In the genomic region with DNA sequence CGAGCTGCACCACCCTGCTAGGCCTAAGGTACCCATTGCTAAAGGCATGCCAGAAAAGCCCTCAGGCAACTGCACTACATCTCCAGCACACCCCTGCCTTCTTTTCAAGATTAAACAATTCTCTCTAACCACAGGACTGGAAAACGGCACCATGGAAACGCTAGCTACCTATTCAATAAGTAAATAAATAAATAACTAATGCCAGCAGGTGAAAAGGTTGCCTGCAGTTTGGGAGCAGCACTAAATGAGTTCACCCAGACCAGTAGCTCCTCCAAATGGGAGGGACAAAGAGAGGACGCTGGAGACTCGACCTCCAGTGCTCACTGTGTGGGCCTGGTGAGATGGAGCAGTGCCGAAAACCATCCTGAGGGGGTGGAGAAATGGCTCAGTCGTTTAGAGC, we compare ENCODE assay signal across 16 mouse cellular contexts. TPM values are rescaled to one million over a fixed set of nuclear protein-coding genes. Genes with fewer than 3 reads are reported as not detected.
"Had no signal": no experiment of that assay in that cellular context is flagged by ENCODE, and none has a peak within 500 bp of the region (broad histone marks: within the 10 kb centered on the region; RNA-seq: fewer than 3 reads in every experiment).

No protein-coding gene starts in this region.

- DNase-seq: lung, adult 2 months; right cerebral cortex, postnatal 14 days; thymus, adult 2 months; thymus, postnatal 25 days; thymus, postnatal 4 days had no signal

- H3K4me2 ChIP-seq: lung, embryonic 15.5 days; midbrain, embryonic 11.5 days; midbrain, embryonic 13.5 days; neural tube, embryonic 12.5 days; stomach, embryonic 15.5 days had no signal

- H3K36me3 ChIP-seq: midbrain, embryonic 13.5 days; neural tube, embryonic 12.5 days; stomach, embryonic 15.5 days had no signal

- H3K27ac ChIP-seq: lung, embryonic 15.5 days; macrophage; midbrain, embryonic 13.5 days; neural tube, embryonic 12.5 days; stomach, embryonic 15.5 days; stomach, postnatal 0 days had no signal

- H3K4me1 ChIP-seq: megakaryocyte, embryonic 14.5 days; neural tube, embryonic 12.5 days; stomach, embryonic 15.5 days had no signal

- ATAC-seq: lung, postnatal 0 days; midbrain, embryonic 13.5 days; midbrain, embryonic 16.5 days had no signal

- H3K9me3 ChIP-seq: lung, embryonic 15.5 days; megakaryocyte, embryonic 14.5 days; midbrain, embryonic 13.5 days; neural tube, embryonic 12.5 days; stomach, embryonic 15.5 days had no signal

- H3K4me3 ChIP-seq: lung, embryonic 15.5 days; megakaryocyte, embryonic 14.5 days; midbrain, embryonic 13.5 days; neural tube, embryonic 12.5 days; stomach, embryonic 15.5 days had no signal

- H3K9ac ChIP-seq: lung, embryonic 15.5 days; midbrain, embryonic 13.5 days; neural tube, embryonic 12.5 days; stomach, embryonic 15.5 days had no signal

- H3K27me3 ChIP-seq: lung, embryonic 15.5 days; midbrain, embryonic 13.5 days; neural tube, embryonic 12.5 days; stomach, embryonic 15.5 days had no signal

RNA-seq across cellular contexts. Expression of gene Cmtm8, which starts 13.6 kb away (rescaled TPM):
- total RNA-seq: monocyte, adult 5-6 weeks had no signal
